Mouse (Mus musculus): ENCODE data around the gene Dusp3.

- no peak for TF ChIP-seq EP300 (IDR thresholded peaks at IDR 0.05; ENCODE audit: insufficient read depth, low read depth, low read length)
- TF ChIP-seq CTCF (IDR thresholded peaks at IDR 0.05; ENCODE audit: low read depth, low read length), result no peak
These were observed 36.6 kb upstream of the Dusp3 start for GRCm38 (mm10) chr11:102023406-102023805.
